12 mouse cellular contexts compared by ENCODE assay signal in the genomic region with DNA sequence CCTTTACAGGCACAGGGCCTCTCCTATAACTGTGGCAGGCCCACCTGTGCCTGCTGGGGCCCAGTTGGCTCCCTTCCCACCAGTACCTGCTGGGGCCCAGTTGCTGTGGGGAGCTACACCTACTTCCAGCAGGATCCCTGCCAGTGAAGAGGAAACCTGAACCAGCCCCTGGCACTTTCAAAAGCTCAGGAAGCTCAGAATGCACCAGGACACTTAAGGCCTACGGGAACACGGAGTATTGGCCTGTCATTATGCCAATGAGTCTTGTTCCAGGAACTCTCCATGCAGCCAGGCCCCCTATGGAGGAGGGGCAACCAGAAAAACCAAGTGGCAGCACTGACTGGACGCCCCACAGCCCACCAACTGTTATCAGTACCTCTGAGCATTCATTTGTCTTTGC.
DNase-seq lines count a peak whose midpoint lies in the region; ATAC-seq and TF ChIP-seq lines count a peak whose summit lies in the region.
"Had no signal": no experiment of that assay in that cellular context is flagged by ENCODE, and none has a peak within 500 bp of the region (broad histone marks: within the 10 kb centered on the region; RNA-seq: fewer than 3 reads in every experiment).

No protein-coding gene starts in this region.

- H3K36me3 ChIP-seq in heart, postnatal 0 days (replicated peaks; ENCODE audit: control insufficient read depth, insufficient read depth, low read length) = peaks cover 16% of the 10 kb centered on the region
- H3K36me3 ChIP-seq in embryonic facial prominence, embryonic 14.5 days (ENCODE audit: control insufficient read depth, insufficient read depth, low read length) = peaks cover 25% of the 10 kb centered on the region
- peaks cover 12% of the 10 kb centered on the region for H3K36me3 ChIP-seq in lung, embryonic 16.5 days (ENCODE audit: control insufficient read depth, insufficient read depth, low read length)

- no peak overlapping the region for H3K4me3 ChIP-seq in heart, postnatal 0 days (ENCODE audit: low read depth, low read length)
- H3K4me3 ChIP-seq in embryonic facial prominence, embryonic 14.5 days (ENCODE audit: low read depth, low read length) = no peak overlapping the region
- no peak overlapping the region for H3K4me3 ChIP-seq in lung, embryonic 16.5 days (ENCODE audit: low read length)
- H3K4me3 ChIP-seq: kidney, embryonic 15.5 days; midbrain, embryonic 10.5 days had no signal

- TF ChIP-seq EP300 in heart, postnatal 0 days (IDR thresholded peaks at IDR 0.05; ENCODE audit: low read depth) = no peak

- DNase-seq in gastrocnemius, adult 18-20 months (ENCODE audit: low spot score) = peak; percentile 76
- no peak for DNase-seq in gastrocnemius, postnatal 10 days
- peak; percentile 42 for DNase-seq in heart, postnatal 0 days (ENCODE audit: low spot score)
- no peak for DNase-seq in heart, adult 11 months
- DNase-seq in embryonic facial prominence, embryonic 14.5 days (ENCODE audit: low spot score) = peak; percentile 61
- DNase-seq in adipocyte (ENCODE audit: low spot score) = no peak
- DNase-seq: adrenal gland, postnatal 25 days; cerebellum, adult 9-10 months had no signal

- H3K27me3 ChIP-seq in heart, postnatal 0 days (ENCODE audit: control insufficient read depth, insufficient read depth, low read length) = no peaks in the 10 kb centered on the region
- no peaks in the 10 kb centered on the region for H3K27me3 ChIP-seq in embryonic facial prominence, embryonic 14.5 days (replicated peaks; ENCODE audit: control insufficient read depth, insufficient read depth, low read length)
- H3K27me3 ChIP-seq in lung, embryonic 16.5 days (ENCODE audit: control insufficient read depth, insufficient read depth, low read depth, low read length) = no peaks in the 10 kb centered on the region
- H3K27me3 ChIP-seq: kidney, embryonic 15.5 days had no signal

- H3K4me1 ChIP-seq in heart, postnatal 0 days (ENCODE audit: control insufficient read depth, insufficient read depth) = peaks cover 52% of the 10 kb centered on the region
- H3K4me1 ChIP-seq in embryonic facial prominence, embryonic 14.5 days (ENCODE audit: control insufficient read depth, insufficient read depth, low read length) = peaks cover 24% of the 10 kb centered on the region
- peaks cover 24% of the 10 kb centered on the region for H3K4me1 ChIP-seq in lung, embryonic 16.5 days (replicated peaks; ENCODE audit: control insufficient read depth, insufficient read depth, low read length)
- H3K4me1 ChIP-seq: midbrain, embryonic 10.5 days had no signal

- 32% methylated on average over 3 of the region's 3 CpGs for WGBS in heart, postnatal 0 days
- 47% methylated on average over 3 of the region's 3 CpGs for WGBS in embryonic facial prominence, embryonic 14.5 days
- 27% methylated on average over 3 of the region's 3 CpGs for WGBS in lung, embryonic 16.5 days

- H3K9ac ChIP-seq in heart, postnatal 0 days (replicated peaks; ENCODE audit: low read depth, low read length) = no peak overlapping the region
- no peak overlapping the region for H3K9ac ChIP-seq in embryonic facial prominence, embryonic 14.5 days (ENCODE audit: low read depth, low read length)
- 0 out of 2 replicates have a peak overlapping the region, but pooled peaks have one; percentile 17 for H3K9ac ChIP-seq in lung, embryonic 16.5 days (ENCODE audit: low read length)
- H3K9ac ChIP-seq: kidney, embryonic 15.5 days had no signal

- no peak overlapping the region for H3K4me2 ChIP-seq in heart, postnatal 0 days (ENCODE audit: low read depth, low read length)
- no peak overlapping the region for H3K4me2 ChIP-seq in embryonic facial prominence, embryonic 14.5 days (ENCODE audit: low read depth, low read length)
- no peak overlapping the region for H3K4me2 ChIP-seq in lung, embryonic 16.5 days (ENCODE audit: low read depth, low read length)
- H3K4me2 ChIP-seq: kidney, embryonic 15.5 days had no signal

- H3K27ac ChIP-seq in heart, postnatal 0 days (ENCODE audit: low read depth) = peak overlapping the region; percentile 77
- H3K27ac ChIP-seq in embryonic facial prominence, embryonic 14.5 days (replicated peaks; ENCODE audit: low read depth, low read length) = 0 out of 2 replicates have a peak overlapping the region, but pooled peaks have one; percentile 23
- H3K27ac ChIP-seq in lung, embryonic 16.5 days (ENCODE audit: low read length) = peak overlapping the region; percentile 73
- H3K27ac ChIP-seq: kidney, embryonic 15.5 days; midbrain, embryonic 10.5 days had no signal

- ATAC-seq in heart, postnatal 0 days (ENCODE audit: insufficient read depth, low read depth) = peak; percentile 59
- peak; percentile 27; the same call in 1 of the 2 replicates for ATAC-seq in embryonic facial prominence, embryonic 14.5 days (ENCODE audit: low read depth)
- peak; percentile 60 for ATAC-seq in lung, embryonic 16.5 days (ENCODE audit: low read depth)
- no peak for ATAC-seq in erythroblast, adult 5-6 weeks (replicated peaks; ENCODE audit: low FRiP score, poor library complexity, severe bottlenecking)

- no peak for TF ChIP-seq CTCF in heart, postnatal 0 days (IDR thresholded peaks at IDR 0.05; ENCODE audit: low read depth)

- no peaks in the 10 kb centered on the region for H3K9me3 ChIP-seq in heart, postnatal 0 days (replicated peaks; ENCODE audit: control insufficient read depth, low read length)
- H3K9me3 ChIP-seq in embryonic facial prominence, embryonic 14.5 days (ENCODE audit: control insufficient read depth, low read length) = no peaks in the 10 kb centered on the region
- H3K9me3 ChIP-seq in lung, embryonic 16.5 days (ENCODE audit: control insufficient read depth, low read length) = no peaks in the 10 kb centered on the region
- H3K9me3 ChIP-seq: kidney, embryonic 15.5 days; midbrain, embryonic 10.5 days had no signal

Comparison
In these comparisons a context has a peak if more than half of its experiments do, and no peak if none do; other contexts are left out.
1. DNase-seq: peak in gastrocnemius, adult 18-20 months (single experiment), heart, postnatal 0 days (single experiment) and embryonic facial prominence, embryonic 14.5 days (single experiment); none in gastrocnemius, postnatal 10 days (single experiment), heart, adult 11 months (single experiment) and adipocyte (single experiment).
2. H3K27ac ChIP-seq: peak in every context shown above with its lines; median percentile 77 in heart, postnatal 0 days; 73 in lung, embryonic 16.5 days; 23 in embryonic facial prominence, embryonic 14.5 days.